Mouse (Mus musculus) hindbrain, embryonic 14.5 days (tissue): ENCODE measurements around the gene Tmc2. TPM values are rescaled to one million over a fixed set of nuclear protein-coding genes. Genes with fewer than 3 reads are reported as not detected.

Source experiments
- ATAC-seq: fragments of 200-750 bp; cut with Nextera tagmentation; 2 replicates; pipeline ENCODE4 v1.8.0; 2017; ENCODE audit warnings: moderate number of reproducible peaks, mild to moderate bottlenecking, moderate TSS enrichment, moderate library complexity; ENCODE audit not compliant: low FRiP score
- DNase-seq: peaks from one replicate; pipeline ENCODE4 v3.0.0-alpha.2; 2015; ENCODE audit warnings: low spot score
- H3K27ac ChIP-seq: fragments of 300-500 bp; sonication (generic); 2 replicates; pipeline ENCODE4 v1.5.1; 2014; ENCODE audit warnings: mild to moderate bottlenecking, moderate library complexity
- H3K27me3 ChIP-seq: fragments of 300-500 bp; sonication (generic); 2 replicates; pipeline ENCODE4 v1.6.1; 2014; ENCODE audit warnings: mild to moderate bottlenecking, low read length, mixed read lengths; ENCODE audit not compliant: control insufficient read depth, insufficient read depth
- H3K36me3 ChIP-seq: fragments of 300-500 bp; sonication (generic); replicated peaks from 2 replicates; pipeline ENCODE4 v1.6.1; 2014; ENCODE audit not compliant: control insufficient read depth, insufficient read depth
- H3K4me1 ChIP-seq: fragments of 300-500 bp; sonication (generic); replicated peaks from 2 replicates; pipeline ENCODE4 v1.6.1; 2014; ENCODE audit warnings: antibody characterized with exemption, low read length, mixed read lengths; ENCODE audit not compliant: control insufficient read depth, insufficient read depth
- H3K4me2 ChIP-seq: fragments of 300-500 bp; sonication (generic); replicated peaks from 2 replicates; pipeline ENCODE4 v1.6.1; 2014; ENCODE audit warnings: mild to moderate bottlenecking, moderate library complexity
- H3K4me3 ChIP-seq: fragments of 300-500 bp; sonication (generic); replicated peaks from 2 replicates; pipeline ENCODE4 v1.5.1; 2014; ENCODE audit warnings: mild to moderate bottlenecking, low read length
- H3K9ac ChIP-seq: fragments of 300-500 bp; sonication (generic); 2 replicates; pipeline ENCODE4 v1.6.1; 2014
- H3K9me3 ChIP-seq: fragments of 300-500 bp; sonication (generic); 2 replicates; pipeline ENCODE4 v1.6.1; 2016; ENCODE audit warnings: low read length; ENCODE audit not compliant: control insufficient read depth
- WGBS: fragments of 180-500 bp; shearing (Covaris S2); extraction: QIAGEN DNeasy Blood & Tissue Kit; methylation state at CpG from one replicate; pipeline ENCODE4 v1.1.7; 2014; 5-methylcytosine and 5-hydroxymethylcytosine counted together
- polyA plus RNA-seq: library from polyadenylated mRNA; unstranded; fragments of >200 nt; fragmentation: Nextera tagmentation; extraction: Ambion mirVana; gene quantifications from 2 replicates; pipeline ENCODE4 v1.2.1, GENCODE M21; 2014

Tmc2 gene
- polyA plus RNA-seq, 1 experiment from 2014 or later, result not detected

DNA sequence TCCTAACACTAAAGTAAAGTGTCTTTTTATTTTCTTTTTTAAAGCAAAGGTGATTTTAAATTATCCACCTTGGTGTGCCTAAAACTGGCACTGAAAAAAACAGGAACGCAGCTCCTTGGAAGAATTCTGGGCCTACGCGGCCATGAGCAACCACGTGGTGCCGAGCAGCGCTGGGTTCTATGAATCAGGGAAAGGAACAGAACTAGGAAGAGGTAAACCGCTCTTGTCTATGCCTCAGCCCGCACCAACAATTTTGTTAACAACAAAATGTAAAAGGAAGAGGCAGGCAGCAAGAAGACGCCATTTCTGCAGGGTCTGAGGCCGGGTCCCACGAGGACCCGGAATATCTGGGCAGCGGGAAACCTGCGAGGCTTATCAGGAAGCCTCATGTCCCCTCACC lies 78.7 kb downstream of the Tmc2 start:
- Histone ChIP-seq H3K4me2 (peak overlapping the region; percentile 77), H3K36me3 (peaks cover 35% of the 10 kb centered on the region), H3K9ac (peak overlapping the region; percentile 91), H3K27ac (peak overlapping the region; percentile 96), H3K9me3 (no peaks in the 10 kb centered on the region), H3K27me3 (no peaks in the 10 kb centered on the region), H3K4me3 (peak overlapping the region; percentile 89), H3K4me1 (peaks cover 14% of the 10 kb centered on the region)
- WGBS, result 3% methylated on average over 14 of the region's 14 CpGs
- peak; percentile 59 for DNase-seq
- ATAC-seq, result no peak

DNA sequence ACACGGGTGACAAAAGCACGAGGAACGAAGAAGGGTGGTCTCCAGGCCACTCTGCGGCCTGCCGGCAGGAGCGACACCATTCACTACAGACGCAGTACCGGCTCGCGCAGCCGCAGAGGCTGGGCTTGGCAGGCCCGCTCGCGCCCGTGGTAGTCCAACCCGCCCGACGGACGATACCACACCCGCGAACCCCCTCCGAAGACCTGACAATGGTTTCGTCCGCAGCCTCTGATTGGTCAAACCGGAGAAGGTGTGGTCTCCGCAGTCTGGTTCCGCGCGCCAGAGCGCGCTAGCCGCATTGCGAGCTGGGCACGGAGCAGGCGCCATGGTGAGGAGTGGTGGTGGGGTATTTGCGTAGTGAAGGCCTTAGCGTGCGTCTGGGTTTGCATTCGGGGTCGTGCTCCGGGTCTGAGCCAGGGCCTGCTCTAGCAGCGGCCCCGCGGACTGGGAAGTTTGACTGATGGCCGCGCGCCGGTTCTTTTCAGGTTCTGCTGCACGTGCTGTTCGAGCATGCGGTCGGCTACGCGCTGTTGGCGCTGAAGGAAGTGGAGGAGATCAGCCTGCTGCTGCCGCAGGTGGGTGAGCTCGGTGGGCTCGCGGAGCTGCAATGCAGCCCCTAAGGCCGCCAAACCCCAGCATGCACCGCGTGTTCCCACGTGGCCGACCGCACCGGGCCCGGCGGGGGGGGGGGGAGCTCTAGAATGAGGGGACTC lies 79.3 kb downstream of the Tmc2 start, which contains the start of gene Nop56:
Nop56 (plus strand) TSS at position 282 of the 713 bp plus-strand sequence.
- H3K36me3 ChIP-seq, result peaks cover 38% of the 10 kb centered on the region
- peak within 1 kb of the TSS; percentile 96 for H3K27ac ChIP-seq
- DNase-seq (peak; percentile 100), ATAC-seq (peak; percentile 98)
- no peaks in the 10 kb centered on the region for H3K9me3 ChIP-seq
- H3K27me3 ChIP-seq, result no peaks in the 10 kb centered on the region
- WGBS, result under 1% methylated on average over 68 of the region's 68 CpGs
- peak within 1 kb of the TSS; percentile 89 for H3K4me3 ChIP-seq
- H3K4me1 ChIP-seq, result peaks cover 14% of the 10 kb centered on the region
- peak within 1 kb of the TSS; percentile 94 for H3K9ac ChIP-seq
- H3K4me2 ChIP-seq, result peak within 1 kb of the TSS; percentile 77

DNA sequence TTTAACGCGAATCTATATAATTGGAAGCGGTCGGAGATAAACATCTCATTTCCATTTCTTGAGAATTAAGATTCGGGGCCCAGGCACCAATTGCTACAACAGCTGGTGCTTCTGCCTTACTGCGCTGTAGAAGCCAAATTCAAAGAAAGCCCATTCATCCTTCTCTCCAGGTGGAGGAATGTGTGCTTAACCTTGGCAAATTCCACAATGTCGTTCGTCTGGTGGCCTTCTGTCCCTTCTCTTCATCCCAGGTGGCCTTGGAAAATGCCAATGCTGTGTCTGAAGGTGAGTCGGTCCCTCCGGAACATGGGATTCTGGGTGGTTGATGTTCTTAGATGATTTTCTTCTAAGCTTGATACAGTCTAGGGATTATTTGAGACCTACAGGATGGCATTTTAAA lies 79.9 kb downstream of the Tmc2 start:
- peaks cover 14% of the 10 kb centered on the region for H3K4me1 ChIP-seq
- under 1% methylated on average over 10 of the region's 10 CpGs for whole genome bisulfite sequencing
- peak overlapping the region; percentile 94 for H3K9ac ChIP-seq
- no peak for DNase-seq
- ATAC-seq, result no peak
- H3K27ac ChIP-seq, result peak overlapping the region; percentile 93
- no peaks in the 10 kb centered on the region for H3K27me3 ChIP-seq
- H3K9me3 ChIP-seq, result no peaks in the 10 kb centered on the region
- peak overlapping the region; percentile 77 for H3K4me2 ChIP-seq
- peaks cover 44% of the 10 kb centered on the region for H3K36me3 ChIP-seq
- H3K4me3 ChIP-seq, result peak overlapping the region; percentile 89

DNA sequence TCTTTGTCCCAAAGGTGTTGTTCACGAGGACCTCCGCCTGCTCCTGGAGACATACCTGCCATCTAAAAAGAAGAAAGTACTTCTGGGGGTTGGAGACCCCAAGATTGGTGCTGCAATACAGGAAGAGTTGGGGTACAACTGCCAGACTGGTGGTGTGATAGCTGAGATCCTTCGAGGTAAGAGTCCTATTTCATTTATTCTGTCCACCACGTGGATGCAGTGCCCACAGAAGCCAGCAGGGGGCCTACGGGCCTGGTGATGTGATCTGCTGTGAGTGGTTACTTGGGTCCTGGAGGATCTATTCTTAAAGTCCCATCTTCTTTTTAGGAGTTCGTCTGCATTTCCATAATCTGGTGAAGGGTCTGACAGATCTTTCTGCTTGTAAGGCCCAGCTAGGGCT lies 80.7 kb downstream of the Tmc2 start:
- 46% methylated on average over 6 of the region's 6 CpGs for WGBS
- peaks cover 14% of the 10 kb centered on the region for H3K4me1 ChIP-seq
- ATAC-seq (no peak), DNase-seq (peak; percentile 66)
- no peak overlapping the region for H3K27ac ChIP-seq
- H3K27me3 ChIP-seq, result no peaks in the 10 kb centered on the region
- H3K9me3 ChIP-seq, result no peaks in the 10 kb centered on the region
- peak overlapping the region; percentile 94; the same call in 1 of the 2 replicates for H3K9ac ChIP-seq
- H3K36me3 ChIP-seq, result peaks cover 52% of the 10 kb centered on the region
- H3K4me2 ChIP-seq, result peak overlapping the region; percentile 77
- H3K4me3 ChIP-seq, result peak overlapping the region; percentile 89

DNA sequence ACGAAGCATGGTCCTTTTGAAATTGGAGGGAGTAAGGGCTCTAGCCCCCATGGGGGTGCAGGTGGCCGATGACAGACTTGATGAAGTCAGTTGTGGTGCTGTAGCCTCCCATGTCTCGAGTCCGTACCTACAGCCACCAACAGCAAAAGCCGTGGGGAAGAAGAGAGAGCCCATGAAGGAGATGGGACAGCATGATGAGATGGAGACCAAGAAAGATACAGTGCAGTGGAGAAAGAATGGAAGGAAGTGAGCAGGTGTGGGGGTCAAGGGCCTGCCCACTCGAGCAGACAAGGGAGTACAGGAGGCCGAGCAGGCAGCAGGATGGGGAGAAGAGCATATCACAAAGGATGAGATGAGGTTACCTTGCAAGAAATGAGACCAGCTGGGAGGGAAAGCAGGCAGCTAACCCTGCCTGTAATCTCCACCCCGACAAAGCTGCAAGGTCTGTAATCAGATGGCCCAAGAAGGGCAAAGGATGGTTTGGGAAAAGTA lies 84.7 kb downstream of the Tmc2 start:
- H3K36me3 ChIP-seq, result peaks cover 62% of the 10 kb centered on the region
- ATAC-seq (no peak), DNase-seq (no peak)
- no peaks in the 10 kb centered on the region for H3K27me3 ChIP-seq
- peaks cover 15% of the 10 kb centered on the region for H3K4me1 ChIP-seq
- no peak overlapping the region for H3K9ac ChIP-seq
- no peak overlapping the region for H3K27ac ChIP-seq
- H3K4me3 ChIP-seq, result no peak overlapping the region
- 46% methylated on average over 8 of the region's 8 CpGs for WGBS
- no peaks in the 10 kb centered on the region for H3K9me3 ChIP-seq
- H3K4me2 ChIP-seq, result no peak overlapping the region

DNA sequence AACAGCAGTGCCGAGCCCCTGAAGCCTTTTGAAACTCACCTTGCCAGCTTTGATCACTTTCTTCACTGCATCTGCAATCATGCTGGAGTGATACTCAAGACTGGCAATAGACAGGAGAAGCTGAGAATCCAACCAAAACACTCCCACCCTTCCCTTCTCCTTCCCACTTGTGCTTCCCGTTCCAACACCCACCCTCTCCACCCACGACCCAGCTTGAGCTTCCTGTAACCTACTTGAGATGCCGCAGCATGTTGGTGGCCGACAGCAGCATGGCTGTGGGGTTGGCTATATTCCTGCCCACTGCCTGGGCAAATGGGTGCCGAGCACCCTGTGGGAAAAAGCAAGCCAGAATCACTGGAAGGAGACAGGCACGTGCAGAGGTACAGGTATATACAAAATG lies 85.2 kb downstream of the Tmc2 start:
- Histone ChIP-seq H3K9me3 (no peaks in the 10 kb centered on the region), H3K9ac (no peak overlapping the region), H3K27ac (no peak overlapping the region), H3K27me3 (no peaks in the 10 kb centered on the region), H3K4me3 (no peak overlapping the region), H3K36me3 (peaks cover 62% of the 10 kb centered on the region), H3K4me1 (peaks cover 18% of the 10 kb centered on the region), H3K4me2 (no peak overlapping the region)
- WGBS, result 72% methylated on average over 7 of the region's 7 CpGs
- no peak for DNase-seq
- no peak for ATAC-seq

DNA sequence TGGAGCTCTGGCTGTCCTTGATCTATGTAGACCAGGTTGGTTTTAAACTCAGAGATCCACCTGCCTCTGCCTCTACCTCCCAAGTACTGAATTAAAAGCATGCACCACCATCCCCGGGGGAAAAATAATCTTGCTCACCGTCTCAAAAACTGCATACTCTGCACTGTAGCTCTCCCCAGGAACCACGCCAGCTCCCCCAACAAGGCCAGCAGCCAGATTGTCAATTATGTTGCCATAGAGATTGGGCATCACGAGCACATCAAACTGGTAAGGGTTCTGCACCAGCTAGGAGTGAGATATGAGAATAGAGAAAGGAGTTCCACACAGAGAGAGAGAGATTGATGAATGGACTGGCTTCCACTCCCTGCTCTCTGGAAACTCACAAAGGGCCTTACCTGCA lies 85.8 kb downstream of the Tmc2 start:
- ATAC-seq (no peak), DNase-seq (no peak)
- Histone ChIP-seq H3K9me3 (no peaks in the 10 kb centered on the region), H3K9ac (no peak overlapping the region), H3K36me3 (peaks cover 56% of the 10 kb centered on the region), H3K4me2 (no peak overlapping the region), H3K4me1 (peaks cover 13% of the 10 kb centered on the region), H3K27me3 (no peaks in the 10 kb centered on the region), H3K27ac (no peak overlapping the region), H3K4me3 (no peak overlapping the region)
- WGBS, result 70% methylated on average over 4 of the region's 4 CpGs

DNA sequence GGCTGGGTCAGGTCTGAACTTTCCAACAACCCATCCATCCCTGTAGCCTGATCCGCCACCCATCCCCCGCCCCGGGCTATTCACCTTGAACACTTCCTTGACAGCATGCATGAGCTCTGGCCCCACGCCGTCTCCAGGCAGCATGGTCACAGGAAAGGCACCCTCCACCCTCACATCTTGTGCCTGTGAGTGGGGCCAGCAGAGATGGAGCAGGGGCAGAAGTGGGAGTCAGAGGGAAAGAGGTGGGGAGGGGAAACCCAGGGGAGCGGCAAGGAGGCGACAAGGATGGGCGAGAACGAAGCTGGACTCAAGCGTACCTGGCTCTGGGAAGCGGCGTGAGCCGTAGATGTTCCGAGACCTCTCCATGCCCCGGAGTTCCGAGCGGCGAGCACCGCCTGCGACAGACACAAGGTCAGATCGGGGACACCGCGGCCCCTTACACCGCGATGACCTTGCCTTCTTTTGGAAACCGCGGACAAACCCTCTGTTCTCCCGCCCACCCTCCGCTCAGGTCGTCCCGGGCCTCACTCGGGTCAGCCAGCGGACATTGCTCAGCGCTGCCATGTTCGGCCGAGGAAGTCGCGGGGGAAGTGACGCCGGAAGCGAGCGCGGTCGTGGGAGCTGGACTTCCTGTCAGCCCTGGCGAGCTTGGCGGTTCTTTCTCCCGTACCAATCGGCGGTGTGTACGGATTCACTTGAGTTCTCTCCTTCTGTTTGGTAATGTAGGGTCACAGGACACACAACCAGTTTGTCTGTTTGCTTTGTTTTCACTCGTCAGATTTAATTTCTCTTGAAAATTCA lies 89.1 kb downstream of the Tmc2 start, which contains the start of gene Idh3b:
Idh3b (minus strand) TSS at position 694 of the 801 bp plus-strand sequence.
- H3K4me1 ChIP-seq, result peaks cover 13% of the 10 kb centered on the region
- H3K9ac ChIP-seq, result peak within 1 kb of the TSS; percentile 83
- H3K27me3 ChIP-seq, result no peaks in the 10 kb centered on the region
- 0 out of 2 replicates have a peak within 1 kb of the TSS, but pooled peaks have one; percentile 14 for H3K27ac ChIP-seq
- DNase-seq, result peak; percentile 87
- H3K4me2 ChIP-seq, result peak within 1 kb of the TSS; percentile 94
- H3K4me3 ChIP-seq, result peak within 1 kb of the TSS; percentile 71
- WGBS, result under 1% methylated on average over 51 of the region's 51 CpGs
- ATAC-seq, result peak; percentile 91
- H3K9me3 ChIP-seq, result no peaks in the 10 kb centered on the region
- peaks cover 26% of the 10 kb centered on the region for H3K36me3 ChIP-seq

DNA sequence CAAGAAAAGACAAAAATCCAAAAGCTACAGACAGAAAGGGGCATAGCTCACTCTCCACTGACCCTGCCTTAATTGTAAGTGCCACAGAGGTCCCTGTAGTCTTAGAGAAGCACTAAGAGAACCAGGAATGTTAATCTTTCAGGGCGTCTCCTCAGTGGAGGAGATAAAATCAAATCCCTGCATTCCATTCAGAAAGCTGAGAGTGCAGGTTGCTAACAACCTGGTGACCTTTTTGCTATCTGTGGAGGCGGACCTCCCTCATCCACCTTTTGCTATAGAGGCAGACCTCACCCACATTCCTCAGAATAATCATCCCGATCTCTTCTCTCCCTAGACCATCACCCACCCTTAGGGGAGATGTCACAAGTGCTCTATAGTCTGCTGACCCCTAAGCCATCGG lies 94.1 kb downstream of the Tmc2 start:
- ATAC-seq (no peak), DNase-seq (no peak)
- Histone ChIP-seq H3K4me3 (no peak overlapping the region), H3K4me2 (no peak overlapping the region), H3K36me3 (no peaks in the 10 kb centered on the region), H3K4me1 (peaks cover 6% of the 10 kb centered on the region), H3K27me3 (no peaks in the 10 kb centered on the region), H3K9ac (no peak overlapping the region), H3K27ac (no peak overlapping the region), H3K9me3 (no peaks in the 10 kb centered on the region)
- WGBS, result 63% methylated on average over 4 of the region's 4 CpGs
